Mouse (Mus musculus): ENCODE measurements around the gene Cacng2.

The Cacng2 gene

GRCm38 (mm10) chr15:77949061-77949460 lies 170.8 kb downstream of the Cacng2 start:
- DNase-seq (ENCODE audit: low spot score) = no peak

GRCm38 (mm10) chr15:77945711-77946110 lies 174.1 kb downstream of the Cacng2 start:
- DNase-seq (ENCODE audit: low spot score) = no peak

Measured in ovary, postnatal 14 days (tissue).